Mouse (Mus musculus): ENCODE measurements around the gene Xpr1. TPM values are rescaled to one million over a fixed set of nuclear protein-coding genes. Genes with fewer than 3 reads are reported as not detected.
A peak's percentile ranks its signal among the peaks of the same experiment; 100 is the strongest.

Xpr1 gene
- 107 TPM in 1 of 2 replicates, not detected in the other for polyA plus RNA-seq (2012; ENCODE audit: insufficient read depth, insufficient read length, low replicate concordance, missing spikeins)

GRCm38 (mm10) chr1:155416701-155417677 is at the start of gene Xpr1:
Gene Xpr1 (minus strand): TSS chr1:155417415.
- WGBS, result under 1% methylated on average over 81 of the region's 82 CpGs
- TF ChIP-seq CTCF (IDR thresholded peaks at IDR 0.05; ENCODE audit: insufficient read depth, low read depth, low read length) (no peak), POLR2A (IDR thresholded peaks at IDR 0.05; ENCODE audit: insufficient read depth, low read depth, low read length) (peak; percentile 85)
- peaks cover 3% of the 10 kb centered on the region; the same call in 1 of the 2 replicates for H3K4me1 ChIP-seq (ENCODE audit: control insufficient read depth, insufficient read depth, low read length)
- peak within 1 kb of the TSS; percentile 92 for H3K27ac ChIP-seq (ENCODE audit: insufficient read depth, low read depth, low read length)
- H3K4me3 ChIP-seq (ENCODE audit: insufficient read depth, low read depth, low read length), result peak within 1 kb of the TSS; percentile 93

GRCm38 (mm10) chr1:155463442-155463841 is 46.2 kb upstream of the Xpr1 start:
- Histone ChIP-seq H3K4me3 (ENCODE audit: insufficient read depth, low read depth, low read length) (no peak overlapping the region), H3K27ac (ENCODE audit: insufficient read depth, low read depth, low read length) (no peak overlapping the region), H3K4me1 (ENCODE audit: control insufficient read depth, insufficient read depth, low read length) (no peaks in the 10 kb centered on the region)
- TF ChIP-seq CTCF (IDR thresholded peaks at IDR 0.05; ENCODE audit: insufficient read depth, low read depth, low read length), result no peak
- no peak for TF ChIP-seq POLR2A (IDR thresholded peaks at IDR 0.05; ENCODE audit: insufficient read depth, low read depth, low read length)
- 55% methylated on average over 10 of the region's 10 CpGs for WGBS

GRCm38 (mm10) chr1:155462582-155462981 is 45.4 kb upstream of the Xpr1 start:
- 86% methylated on average over 5 of the region's 5 CpGs for WGBS
- no peak overlapping the region for H3K4me3 ChIP-seq (ENCODE audit: insufficient read depth, low read depth, low read length)
- TF ChIP-seq CTCF (IDR thresholded peaks at IDR 0.05; ENCODE audit: insufficient read depth, low read depth, low read length), result no peak
- H3K4me1 ChIP-seq (ENCODE audit: control insufficient read depth, insufficient read depth, low read length), result no peaks in the 10 kb centered on the region
- H3K27ac ChIP-seq (ENCODE audit: insufficient read depth, low read depth, low read length), result no peak overlapping the region

GRCm38 (mm10) chr1:155457532-155457931 is 40.3 kb upstream of the Xpr1 start:
- WGBS, result 88% methylated on average over 7 of the region's 7 CpGs

GRCm38 (mm10) chr1:155453180-155453579 is 36.0 kb upstream of the Xpr1 start:
- Histone ChIP-seq H3K4me3 (ENCODE audit: insufficient read depth, low read depth, low read length) (no peak overlapping the region), H3K27ac (ENCODE audit: insufficient read depth, low read depth, low read length) (no peak overlapping the region), H3K4me1 (ENCODE audit: control insufficient read depth, insufficient read depth, low read length) (no peaks in the 10 kb centered on the region)
- WGBS, result 78% methylated on average over 8 of the region's 8 CpGs
- TF ChIP-seq CTCF (IDR thresholded peaks at IDR 0.05; ENCODE audit: insufficient read depth, low read depth, low read length) (no peak), POLR2A (IDR thresholded peaks at IDR 0.05; ENCODE audit: insufficient read depth, low read depth, low read length) (no peak)

More at GRCm38 (mm10) chr1:155457532-155457931, 40.3 kb upstream of the Xpr1 start:
- Histone ChIP-seq H3K4me1 (ENCODE audit: control insufficient read depth, insufficient read depth, low read length) (no peaks in the 10 kb centered on the region), H3K27ac (ENCODE audit: insufficient read depth, low read depth, low read length) (no peak overlapping the region), H3K4me3 (ENCODE audit: insufficient read depth, low read depth, low read length) (no peak overlapping the region)
- TF ChIP-seq POLR2A (IDR thresholded peaks at IDR 0.05; ENCODE audit: insufficient read depth, low read depth, low read length) (no peak), CTCF (IDR thresholded peaks at IDR 0.05; ENCODE audit: insufficient read depth, low read depth, low read length) (no peak)

GRCm38 (mm10) chr1:155448932-155449331 is 31.7 kb upstream of the Xpr1 start:
- Histone ChIP-seq H3K4me3 (ENCODE audit: insufficient read depth, low read depth, low read length) (no peak overlapping the region), H3K27ac (ENCODE audit: insufficient read depth, low read depth, low read length) (no peak overlapping the region), H3K4me1 (ENCODE audit: control insufficient read depth, insufficient read depth, low read length) (no peaks in the 10 kb centered on the region)
- WGBS, result 91% methylated on average over 2 of the region's 2 CpGs
- no peak for TF ChIP-seq POLR2A (IDR thresholded peaks at IDR 0.05; ENCODE audit: insufficient read depth, low read depth, low read length)
- no peak for TF ChIP-seq CTCF (IDR thresholded peaks at IDR 0.05; ENCODE audit: insufficient read depth, low read depth, low read length)

- no peak for TF ChIP-seq POLR2A (IDR thresholded peaks at IDR 0.05; ENCODE audit: insufficient read depth, low read depth, low read length)
- no peak for TF ChIP-seq CTCF (IDR thresholded peaks at IDR 0.05; ENCODE audit: insufficient read depth, low read depth, low read length)
- Histone ChIP-seq H3K27ac (ENCODE audit: insufficient read depth, low read depth, low read length) (no peak overlapping the region), H3K4me3 (ENCODE audit: insufficient read depth, low read depth, low read length) (no peak overlapping the region), H3K4me1 (ENCODE audit: control insufficient read depth, insufficient read depth, low read length) (peaks cover 6% of the 10 kb centered on the region; the same call in 1 of the 2 replicates)
- WGBS, result 73% methylated on average over 6 of the region's 6 CpGs
Measured at GRCm38 (mm10) chr1:155447277-155447676, 30.1 kb upstream of the Xpr1 start.

- Histone ChIP-seq H3K4me1 (ENCODE audit: control insufficient read depth, insufficient read depth, low read length) (peaks cover 6% of the 10 kb centered on the region; the same call in 1 of the 2 replicates), H3K4me3 (ENCODE audit: insufficient read depth, low read depth, low read length) (no peak overlapping the region), H3K27ac (ENCODE audit: insufficient read depth, low read depth, low read length) (no peak overlapping the region)
- TF ChIP-seq CTCF (IDR thresholded peaks at IDR 0.05; ENCODE audit: insufficient read depth, low read depth, low read length), result no peak
- no peak for TF ChIP-seq POLR2A (IDR thresholded peaks at IDR 0.05; ENCODE audit: insufficient read depth, low read depth, low read length)
- 76% methylated on average over 4 of the region's 4 CpGs for WGBS
Measured at GRCm38 (mm10) chr1:155443115-155443514, 25.9 kb upstream of the Xpr1 start.

GRCm38 (mm10) chr1:155442521-155443001 is 25.3 kb upstream of the Xpr1 start:
- WGBS, result 35% methylated on average over 13 of the region's 13 CpGs
- H3K27ac ChIP-seq (ENCODE audit: insufficient read depth, low read depth, low read length), result peak overlapping the region; percentile 93
- peaks cover 6% of the 10 kb centered on the region; the same call in 1 of the 2 replicates for H3K4me1 ChIP-seq (ENCODE audit: control insufficient read depth, insufficient read depth, low read length)
- no peak for TF ChIP-seq CTCF (IDR thresholded peaks at IDR 0.05; ENCODE audit: insufficient read depth, low read depth, low read length)
- no peak for TF ChIP-seq POLR2A (IDR thresholded peaks at IDR 0.05; ENCODE audit: insufficient read depth, low read depth, low read length)
- H3K4me3 ChIP-seq (ENCODE audit: insufficient read depth, low read depth, low read length), result no peak overlapping the region

Measured in olfactory bulb, adult 2 months (tissue).